Mouse (Mus musculus) heart, embryonic 11.5 days (tissue): ENCODE measurements around the gene Meis2. TPM values are rescaled to one million over a fixed set of nuclear protein-coding genes. Genes with fewer than 3 reads are reported as not detected.

Experiments
- ATAC-seq: fragments of 200-750 bp; cut with Nextera tagmentation; replicated peaks from 2 replicates; pipeline ENCODE4 v1.8.0; 2017; ENCODE audit warnings: moderate library complexity; ENCODE audit not compliant: insufficient number of reproducible peaks, low FRiP score, low TSS enrichment
- H3K27ac ChIP-seq: fragments of 300-500 bp; sonication (generic); 2 replicates; pipeline ENCODE4 v1.5.1; 2014; ENCODE audit warnings: mild to moderate bottlenecking, low read depth, low read length
- H3K27me3 ChIP-seq: fragments of 300-500 bp; sonication (generic); 2 replicates; pipeline ENCODE4 v1.6.1; 2014; ENCODE audit warnings: mild to moderate bottlenecking, low read length, mixed read lengths; ENCODE audit not compliant: control insufficient read depth, insufficient read depth
- H3K36me3 ChIP-seq: fragments of 300-500 bp; sonication (generic); 2 replicates; pipeline ENCODE4 v1.6.1; 2014; ENCODE audit warnings: mild to moderate bottlenecking, low read length, moderate library complexity, mixed read lengths; ENCODE audit not compliant: control insufficient read depth, insufficient read depth
- H3K4me1 ChIP-seq: fragments of 300-500 bp; sonication (generic); 2 replicates; pipeline ENCODE4 v1.6.1; 2014; ENCODE audit warnings: low read length; ENCODE audit not compliant: control insufficient read depth, insufficient read depth
- H3K4me2 ChIP-seq: fragments of 300-500 bp; sonication (generic); 2 replicates; pipeline ENCODE4 v1.6.1; 2014; ENCODE audit warnings: mild to moderate bottlenecking, moderate library complexity
- H3K4me3 ChIP-seq: fragments of 300-500 bp; sonication (generic); 2 replicates; pipeline ENCODE4 v1.5.1; 2014; ENCODE audit warnings: low read depth, low read length
- H3K9ac ChIP-seq: fragments of 300-500 bp; sonication (generic); 2 replicates; pipeline ENCODE4 v1.6.1; 2014; ENCODE audit warnings: mild to moderate bottlenecking, low read depth, low read length, moderate library complexity
- H3K9me3 ChIP-seq: fragments of 300-500 bp; sonication (generic); replicated peaks from 2 replicates; pipeline ENCODE4 v1.6.1; 2016; ENCODE audit warnings: low read length; ENCODE audit not compliant: control insufficient read depth
- WGBS: fragments of 180-500 bp; shearing (Covaris S2); extraction: QIAGEN DNeasy Blood & Tissue Kit; methylation state at CpG from one replicate; pipeline ENCODE4 v1.1.7; 2014; ENCODE audit not compliant: insufficient replicate concordance; 5-methylcytosine and 5-hydroxymethylcytosine counted together
- polyA plus RNA-seq: library from polyadenylated mRNA; unstranded; fragments of >200 nt; fragmentation: Nextera tagmentation; extraction: Ambion mirVana; gene quantifications from 2 replicates; pipeline ENCODE4 v1.2.1, GENCODE M21; 2014

The Meis2 gene
- polyA plus RNA-seq, 1 experiment from 2014 or later = 59.8 TPM

DNA sequence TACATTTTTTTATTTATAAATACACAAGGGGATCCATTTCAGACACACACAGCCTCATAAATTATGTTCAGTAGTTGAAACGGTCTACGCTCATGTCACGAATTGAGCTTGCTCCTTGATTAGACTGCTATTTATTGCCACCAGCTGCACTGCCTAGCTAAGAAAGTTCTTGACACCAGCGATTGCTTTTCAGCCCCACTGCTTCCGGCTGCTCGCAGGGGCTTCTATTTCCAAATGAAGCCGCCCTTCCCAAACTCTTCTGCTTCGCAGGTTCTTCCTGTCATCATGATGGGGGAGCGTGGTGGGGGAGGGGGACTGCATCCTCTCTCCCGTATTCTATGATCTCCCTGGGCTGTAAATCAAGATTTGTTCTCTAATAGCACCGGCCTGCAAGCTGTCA, 252.3 kb downstream of the Meis2 start:
- H3K27me3 ChIP-seq = no peaks in the 10 kb centered on the region
- no peaks in the 10 kb centered on the region for H3K36me3 ChIP-seq
- no peak overlapping the region for H3K27ac ChIP-seq
- H3K4me2 ChIP-seq = peak overlapping the region; percentile 22
- no peaks in the 10 kb centered on the region; the same call in 1 of the 2 replicates for H3K4me1 ChIP-seq
- WGBS = 31% methylated on average over 11 of the region's 11 CpGs
- H3K9ac ChIP-seq = no peak overlapping the region
- ATAC-seq = no peak
- H3K4me3 ChIP-seq = no peak overlapping the region
- H3K9me3 ChIP-seq = no peaks in the 10 kb centered on the region; the same call in 1 of the 2 replicates
